Mouse (Mus musculus) neural tube, embryonic 13.5 days (tissue): Measurements from ENCODE around the gene Stxbp5l. TPM values are rescaled to one million over a fixed set of nuclear protein-coding genes. Genes with fewer than 3 reads are reported as not detected.
A peak's percentile ranks its signal among the peaks of the same experiment; 100 is the strongest.
"Not testable (repeated sequence)": the region's sequence is repeated elsewhere in the genome, so short reads cannot be mapped to it uniquely, and the experiment has no call there.

Experiments
- ATAC-seq: fragments of 200-750 bp; cut with Nextera tagmentation; 2 replicates; pipeline ENCODE4 v1.8.0; 2017; ENCODE audit warnings: low read depth, mild to moderate bottlenecking, moderate TSS enrichment, moderate library complexity
- H3K27ac ChIP-seq: fragments of 300-500 bp; sonication (generic); replicated peaks from 2 replicates; pipeline ENCODE4 v1.5.1; 2015; ENCODE audit warnings: moderate library complexity, mild to moderate bottlenecking, inconsistent platforms
- H3K27me3 ChIP-seq: fragments of 300-500 bp; sonication (generic); 2 replicates; pipeline ENCODE4 v1.6.1; 2015; ENCODE audit warnings: mild to moderate bottlenecking, inconsistent platforms
- H3K36me3 ChIP-seq: fragments of 300-500 bp; sonication (generic); 2 replicates; pipeline ENCODE4 v1.6.1; 2015; ENCODE audit warnings: mild to moderate bottlenecking, inconsistent platforms
- H3K4me1 ChIP-seq: fragments of 300-500 bp; sonication (generic); replicated peaks from 2 replicates; pipeline ENCODE4 v1.6.1; 2015; ENCODE audit warnings: inconsistent platforms
- H3K4me2 ChIP-seq: fragments of 300-500 bp; sonication (generic); 2 replicates; pipeline ENCODE4 v1.6.1; 2015; ENCODE audit warnings: inconsistent platforms, mild to moderate bottlenecking, moderate library complexity
- H3K4me3 ChIP-seq: fragments of 300-500 bp; sonication (generic); 2 replicates; pipeline ENCODE4 v1.5.1; 2015; ENCODE audit warnings: mild to moderate bottlenecking, inconsistent platforms
- H3K9ac ChIP-seq: fragments of 300-500 bp; sonication (generic); 2 replicates; pipeline ENCODE4 v1.6.1; 2015; ENCODE audit warnings: moderate library complexity, mild to moderate bottlenecking, inconsistent platforms
- H3K9me3 ChIP-seq: fragments of 300-500 bp; sonication (generic); 2 replicates; pipeline ENCODE4 v1.6.1; 2016; ENCODE audit warnings: inconsistent platforms
- WGBS: fragments of 180-500 bp; shearing (Covaris S2); methylation state at CpG from one replicate; pipeline ENCODE4 v1.1.7; 2015; 5-methylcytosine and 5-hydroxymethylcytosine counted together
- polyA plus RNA-seq: library from polyadenylated mRNA; unstranded; fragments of >200 nt; fragmentation: Nextera tagmentation; extraction: Ambion mirVana; gene quantifications from 2 replicates; pipeline ENCODE4 v1.2.1, GENCODE M21; 2015

Stxbp5l gene
- polyA plus RNA-seq, 1 experiment from 2014 or later: 11.0 TPM

GRCm38 (mm10) chr16:37261678-37262077 lies 123.1 kb downstream of the Stxbp5l start:
- no peak overlapping the region for H3K9ac ChIP-seq
- H3K27me3 ChIP-seq: no peaks in the 10 kb centered on the region
- no peak overlapping the region for H3K27ac ChIP-seq
- no peak overlapping the region for H3K4me3 ChIP-seq
- WGBS: 64% methylated on average over 3 of the region's 3 CpGs
- H3K4me2 ChIP-seq: no peak overlapping the region
- ATAC-seq: no peak
- no peaks in the 10 kb centered on the region for H3K4me1 ChIP-seq
- no peaks in the 10 kb centered on the region for H3K36me3 ChIP-seq
- no peaks in the 10 kb centered on the region for H3K9me3 ChIP-seq

- Histone ChIP-seq H3K36me3 (no peaks in the 10 kb centered on the region), H3K27ac (no peak overlapping the region)
- WGBS: 100% methylated on average over 1 of the region's 1 CpGs
Measured at GRCm38 (mm10) chr16:37219151-37219550, 165.6 kb downstream of the Stxbp5l start.

GRCm38 (mm10) chr16:37208783-37209182 lies 176.0 kb downstream of the Stxbp5l start:
- Histone ChIP-seq H3K27me3 (no peaks in the 10 kb centered on the region), H3K4me3 (no peak overlapping the region), H3K36me3 (peaks cover 13% of the 10 kb centered on the region; the same call in 1 of the 2 replicates), H3K9me3 (no peaks in the 10 kb centered on the region), H3K9ac (no peak overlapping the region), H3K27ac (no peak overlapping the region), H3K4me2 (no peak overlapping the region), H3K4me1 (no peaks in the 10 kb centered on the region)
- no peak for ATAC-seq

More at GRCm38 (mm10) chr16:37219151-37219550, 165.6 kb downstream of the Stxbp5l start:
- Histone ChIP-seq H3K4me1 (no peaks in the 10 kb centered on the region), H3K9ac (no peak overlapping the region), H3K4me3 (no peak overlapping the region), H3K27me3 (no peaks in the 10 kb centered on the region), H3K4me2 (no peak overlapping the region), H3K9me3 (no peaks in the 10 kb centered on the region)
- ATAC-seq: no peak

DNA sequence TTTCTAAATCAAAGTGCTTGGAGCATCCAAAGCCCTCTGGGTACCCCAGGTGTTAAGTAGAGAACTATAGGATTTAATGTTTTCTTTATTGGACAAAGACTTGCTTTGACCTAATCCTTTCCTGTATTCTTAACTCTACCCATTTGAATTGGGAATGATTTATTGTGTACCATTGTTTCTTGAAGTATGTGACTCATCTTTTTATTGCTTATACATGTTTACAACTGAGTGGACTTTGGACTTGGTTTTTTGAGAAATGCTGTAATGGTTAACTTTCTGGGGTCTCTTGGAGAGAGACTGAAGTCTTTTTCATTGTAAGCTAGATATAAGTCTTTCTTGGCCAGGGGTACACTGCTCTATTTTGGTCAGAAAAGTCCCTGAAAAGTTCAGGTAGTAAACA lies 190.6 kb downstream of the Stxbp5l start:
- H3K36me3 ChIP-seq: no peaks in the 10 kb centered on the region
- H3K4me1 ChIP-seq: no peaks in the 10 kb centered on the region
- H3K9me3 ChIP-seq: no peaks in the 10 kb centered on the region
- no peaks in the 10 kb centered on the region for H3K27me3 ChIP-seq
- H3K9ac ChIP-seq: no peak overlapping the region
- H3K4me2 ChIP-seq: no peak overlapping the region
- ATAC-seq: no peak
- no peak overlapping the region for H3K27ac ChIP-seq
- no peak overlapping the region for H3K4me3 ChIP-seq

GRCm38 (mm10) chr16:37125190-37125589 lies 259.6 kb downstream of the Stxbp5l start:
- ATAC-seq, H3K4me2 ChIP-seq, H3K4me1 ChIP-seq, H3K36me3 ChIP-seq, H3K27ac ChIP-seq, H3K27me3 ChIP-seq, H3K9me3 ChIP-seq, H3K4me3 ChIP-seq, H3K9ac ChIP-seq: not testable (repeated sequence)
- WGBS: 100% methylated on average over 1 of the region's 1 CpGs

GRCm38 (mm10) chr16:37109285-37109684 lies 275.5 kb downstream of the Stxbp5l start:
- H3K27me3 ChIP-seq: no peaks in the 10 kb centered on the region
- ATAC-seq: peak; percentile 93
- H3K4me1 ChIP-seq: no peaks in the 10 kb centered on the region
- H3K27ac ChIP-seq: no peak overlapping the region
- H3K9me3 ChIP-seq: no peaks in the 10 kb centered on the region
- H3K4me2 ChIP-seq: no peak overlapping the region
- no peaks in the 10 kb centered on the region for H3K36me3 ChIP-seq
- no peak overlapping the region for H3K4me3 ChIP-seq
- no peak overlapping the region for H3K9ac ChIP-seq
- 34% methylated on average over 3 of the region's 3 CpGs for WGBS

GRCm38 (mm10) chr16:37108763-37109162 lies 276.0 kb downstream of the Stxbp5l start:
- 31% methylated on average over 5 of the region's 5 CpGs for WGBS
- no peaks in the 10 kb centered on the region for H3K9me3 ChIP-seq
- H3K27ac ChIP-seq: no peak overlapping the region
- ATAC-seq: no peak
- no peak overlapping the region for H3K4me3 ChIP-seq
- H3K27me3 ChIP-seq: no peaks in the 10 kb centered on the region
- no peak overlapping the region for H3K4me2 ChIP-seq
- H3K9ac ChIP-seq: no peak overlapping the region
- no peaks in the 10 kb centered on the region for H3K4me1 ChIP-seq
- no peaks in the 10 kb centered on the region for H3K36me3 ChIP-seq

DNA sequence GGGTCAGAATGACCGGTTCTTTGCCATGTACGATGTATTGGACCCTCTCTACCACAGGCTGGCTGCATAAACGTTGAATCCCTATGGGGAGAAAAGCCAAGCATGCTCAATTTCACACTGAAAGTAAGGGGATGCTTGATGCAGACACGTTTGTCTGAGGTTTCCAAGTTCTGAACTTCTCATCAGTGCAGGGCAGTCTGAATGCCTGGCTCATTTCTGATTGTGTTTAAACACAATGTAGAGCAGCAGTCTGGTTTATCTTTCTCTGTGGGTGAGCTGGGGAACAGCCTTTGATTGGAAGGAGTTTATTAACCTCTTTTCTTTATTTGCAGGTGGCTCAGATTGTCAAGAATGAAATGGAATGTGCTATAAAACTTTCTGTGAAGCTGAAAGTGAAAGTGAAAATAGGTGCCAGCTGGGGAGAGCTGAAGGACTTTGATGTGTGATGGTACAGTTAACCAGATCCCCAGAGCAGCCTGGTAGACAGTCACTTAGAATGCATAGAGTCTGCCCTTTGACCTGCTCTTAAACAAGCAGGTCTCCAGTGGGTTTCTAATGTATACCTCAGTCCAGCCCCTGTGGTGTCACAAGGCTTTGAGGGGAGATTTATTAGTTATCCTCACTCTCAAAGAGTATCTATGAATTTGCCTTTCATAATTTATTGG lies 290.5 kb downstream of the Stxbp5l start:
- H3K27me3 ChIP-seq: no peaks in the 10 kb centered on the region
- no peak for ATAC-seq
- WGBS: 53% methylated on average over 4 of the region's 4 CpGs
- no peak overlapping the region for H3K9ac ChIP-seq
- no peaks in the 10 kb centered on the region for H3K4me1 ChIP-seq
- no peak overlapping the region for H3K27ac ChIP-seq
- H3K9me3 ChIP-seq: peaks cover 2% of the 10 kb centered on the region; the same call in 1 of the 2 replicates
- H3K4me2 ChIP-seq: no peak overlapping the region
- H3K36me3 ChIP-seq: peaks cover 4% of the 10 kb centered on the region; the same call in 1 of the 2 replicates
- H3K4me3 ChIP-seq: no peak overlapping the region

DNA sequence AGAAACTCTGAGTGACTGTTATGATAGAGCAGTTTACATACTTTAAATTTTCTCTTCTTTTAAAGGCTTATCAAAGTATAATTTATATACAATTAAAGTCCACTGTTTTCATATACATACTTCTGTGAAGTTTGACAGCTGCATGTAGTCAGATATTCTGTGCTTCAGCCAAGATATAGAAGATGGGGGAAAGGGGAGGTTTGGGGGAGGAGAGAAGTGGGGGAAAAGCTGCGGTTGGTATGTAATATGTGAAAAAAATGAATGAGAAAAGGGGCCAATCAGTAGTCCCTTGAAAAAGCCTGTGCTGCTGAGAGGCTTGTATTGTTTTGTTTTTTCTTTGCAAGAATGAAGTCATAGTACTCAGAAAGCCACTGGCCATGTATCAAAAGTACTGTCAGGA lies 295.1 kb downstream of the Stxbp5l start:
- ATAC-seq: no peak
- Histone ChIP-seq H3K9ac (no peak overlapping the region), H3K36me3 (peaks cover 13% of the 10 kb centered on the region), H3K4me1 (no peaks in the 10 kb centered on the region), H3K9me3 (no peaks in the 10 kb centered on the region), H3K27me3 (no peaks in the 10 kb centered on the region), H3K27ac (no peak overlapping the region), H3K4me3 (no peak overlapping the region), H3K4me2 (no peak overlapping the region)
- WGBS: 77% methylated on average over 1 of the region's 1 CpGs

- Histone ChIP-seq H3K9ac (no peak overlapping the region), H3K4me3 (no peak overlapping the region), H3K4me2 (no peak overlapping the region), H3K36me3 (peaks cover 9% of the 10 kb centered on the region; the same call in 1 of the 2 replicates), H3K27me3 (no peaks in the 10 kb centered on the region), H3K27ac (no peak overlapping the region), H3K9me3 (no peaks in the 10 kb centered on the region), H3K4me1 (no peaks in the 10 kb centered on the region)
- no peak for ATAC-seq
- WGBS: 83% methylated on average over 5 of the region's 5 CpGs
Measured at GRCm38 (mm10) chr16:37072354-37072753, 312.4 kb downstream of the Stxbp5l start.

Other genes starting within 250 kb of the Stxbp5l start
- 28.5 and 29.6 TPM in 2 replicates for gene Gtf2e1, start 154.8 kb upstream of the Stxbp5l start, polyA plus RNA-seq
- gene Rabl3, start 154.9 kb upstream of the Stxbp5l start, polyA plus RNA-seq: 21.6 and 23.9 TPM in 2 replicates
- gene Hgd, start 195.2 kb upstream of the Stxbp5l start, polyA plus RNA-seq: 0.27 TPM in 1 of 2 replicates, not detected in the other